Comparison of ENCODE assay signal across 21 mouse cellular contexts in genomic region chr16:42381328-42381838, GRCm38 (mm10). TPM values are rescaled to one million over a fixed set of nuclear protein-coding genes. Genes with fewer than 3 reads are reported as not detected.
DNase-seq lines count a peak whose midpoint lies in the region; ATAC-seq lines count a peak whose summit lies in the region.
"Had no signal": no experiment of that assay in that cellular context is flagged by ENCODE, and none has a peak within 500 bp of the region (broad histone marks: within the 10 kb centered on the region; RNA-seq: fewer than 3 reads in every experiment).

No protein-coding gene starts in this region.

- no peaks in the 10 kb centered on the region for H3K27me3 ChIP-seq in midbrain, embryonic 11.5 days (ENCODE audit: control insufficient read depth, insufficient read depth, low read length)
- no peaks in the 10 kb centered on the region for H3K27me3 ChIP-seq in midbrain, embryonic 10.5 days (ENCODE audit: low read depth, poor library complexity, severe bottlenecking)
- no peaks in the 10 kb centered on the region for H3K27me3 ChIP-seq in hindbrain, embryonic 16.5 days (replicated peaks; ENCODE audit: control insufficient read depth, insufficient read depth, low read length)
- no peaks in the 10 kb centered on the region for H3K27me3 ChIP-seq in midbrain, embryonic 15.5 days (replicated peaks)
- H3K27me3 ChIP-seq: heart, embryonic 13.5 days; liver, embryonic 15.5 days; lung, embryonic 15.5 days had no signal

- ATAC-seq in midbrain, embryonic 11.5 days (ENCODE audit: low FRiP score): no peak
- peak; percentile 48 for ATAC-seq in hindbrain, embryonic 16.5 days
- ATAC-seq in midbrain, embryonic 15.5 days (replicated peaks): peak; percentile 84
- ATAC-seq: activated CD4-positive, CD25-positive, alpha-beta regulatory T cell, adult 4 months had no signal

- WGBS in midbrain, embryonic 11.5 days: 12% methylated on average over 4 of the region's 4 CpGs
- WGBS in midbrain, embryonic 10.5 days: 21% methylated on average over 4 of the region's 4 CpGs
- WGBS in hindbrain, embryonic 16.5 days: 36% methylated on average over 4 of the region's 4 CpGs
- WGBS in midbrain, embryonic 15.5 days: 15% methylated on average over 4 of the region's 4 CpGs

- H3K4me1 ChIP-seq in midbrain, embryonic 11.5 days (ENCODE audit: control insufficient read depth, insufficient read depth, low read length): no peaks in the 10 kb centered on the region; the same call in 1 of the 2 replicates
- peaks cover 13% of the 10 kb centered on the region for H3K4me1 ChIP-seq in midbrain, embryonic 10.5 days
- no peaks in the 10 kb centered on the region for H3K4me1 ChIP-seq in hindbrain, embryonic 16.5 days (ENCODE audit: control insufficient read depth, insufficient read depth, low read depth, low read length)
- peaks cover 13% of the 10 kb centered on the region for H3K4me1 ChIP-seq in midbrain, embryonic 15.5 days
- H3K4me1 ChIP-seq: heart, embryonic 13.5 days; limb, embryonic 10.5 days; liver, embryonic 15.5 days; lung, embryonic 15.5 days had no signal

- DNase-seq in midbrain, embryonic 11.5 days (ENCODE audit: low spot score, missing footprints): peak; percentile 82
- DNase-seq in midbrain, embryonic 10.5 days (ENCODE audit: low spot score): no peak
- no peak for DNase-seq in layer of hippocampus, adult 8-10 months (ENCODE audit: low spot score in 2 of 2)
- DNase-seq in frontal cortex, adult 2 months (ENCODE audit: extremely low spot score in 1 of 2, low spot score in 1 of 2): no peak
- no peak for DNase-seq in adrenal gland, adult 8-10 months
- DNase-seq: kidney, adult 18-20 months; liver; lung, postnatal 4 days; right cerebral cortex, postnatal 25 days; spleen, adult 18-20 months had no signal

- no peak overlapping the region for H3K4me2 ChIP-seq in midbrain, embryonic 11.5 days
- H3K4me2 ChIP-seq in hindbrain, embryonic 16.5 days (ENCODE audit: low read length): no peak overlapping the region
- H3K4me2 ChIP-seq in midbrain, embryonic 15.5 days: no peak overlapping the region
- H3K4me2 ChIP-seq: heart, embryonic 13.5 days; liver, embryonic 15.5 days; lung, embryonic 15.5 days had no signal

- no peak overlapping the region for H3K27ac ChIP-seq in midbrain, embryonic 11.5 days (ENCODE audit: low read depth, low read length)
- H3K27ac ChIP-seq in midbrain, embryonic 10.5 days (replicated peaks): no peak overlapping the region
- no peak overlapping the region for H3K27ac ChIP-seq in hindbrain, embryonic 16.5 days (ENCODE audit: low read depth, low read length)
- peak overlapping the region; percentile 71 for H3K27ac ChIP-seq in midbrain, embryonic 15.5 days
- H3K27ac ChIP-seq: forebrain, embryonic 10.5 days; heart, adult 2 months; heart, embryonic 13.5 days; limb, embryonic 10.5 days; liver, embryonic 15.5 days; lung, embryonic 15.5 days had no signal

- H3K9ac ChIP-seq in midbrain, embryonic 11.5 days (ENCODE audit: low read length): no peak overlapping the region
- no peak overlapping the region for H3K9ac ChIP-seq in hindbrain, embryonic 16.5 days (ENCODE audit: low read depth, low read length)
- H3K9ac ChIP-seq in midbrain, embryonic 15.5 days: no peak overlapping the region
- H3K9ac ChIP-seq: heart, embryonic 13.5 days; liver, embryonic 15.5 days; lung, embryonic 15.5 days had no signal

- no peaks in the 10 kb centered on the region for H3K36me3 ChIP-seq in midbrain, embryonic 11.5 days (ENCODE audit: control insufficient read depth, insufficient read depth, low read length)
- no peaks in the 10 kb centered on the region for H3K36me3 ChIP-seq in midbrain, embryonic 10.5 days
- H3K36me3 ChIP-seq in hindbrain, embryonic 16.5 days (ENCODE audit: control insufficient read depth, insufficient read depth, low read length): no peaks in the 10 kb centered on the region
- no peaks in the 10 kb centered on the region for H3K36me3 ChIP-seq in midbrain, embryonic 15.5 days (replicated peaks)
- H3K36me3 ChIP-seq: forebrain, embryonic 10.5 days; heart, embryonic 13.5 days; limb, embryonic 10.5 days; liver, embryonic 15.5 days; lung, embryonic 15.5 days had no signal

- H3K4me3 ChIP-seq in midbrain, embryonic 11.5 days (ENCODE audit: low read depth, low read length): no peak overlapping the region
- H3K4me3 ChIP-seq in midbrain, embryonic 10.5 days: no peak overlapping the region
- H3K4me3 ChIP-seq in hindbrain, embryonic 16.5 days (ENCODE audit: low read length): no peak overlapping the region
- H3K4me3 ChIP-seq in midbrain, embryonic 15.5 days: no peak overlapping the region
- H3K4me3 ChIP-seq: forebrain, embryonic 10.5 days; heart, adult 2 months; heart, embryonic 13.5 days; limb, embryonic 10.5 days; liver, embryonic 15.5 days; lung, embryonic 15.5 days had no signal

- no peaks in the 10 kb centered on the region for H3K9me3 ChIP-seq in midbrain, embryonic 11.5 days (ENCODE audit: control insufficient read depth, low read length)
- H3K9me3 ChIP-seq in midbrain, embryonic 10.5 days (replicated peaks): no peaks in the 10 kb centered on the region
- no peaks in the 10 kb centered on the region for H3K9me3 ChIP-seq in hindbrain, embryonic 16.5 days (ENCODE audit: control insufficient read depth, low read length)
- H3K9me3 ChIP-seq in midbrain, embryonic 15.5 days: no peaks in the 10 kb centered on the region
- H3K9me3 ChIP-seq: forebrain, embryonic 10.5 days; heart, embryonic 13.5 days; limb, embryonic 10.5 days; liver, embryonic 15.5 days; lung, embryonic 15.5 days had no signal

RNA-seq across cellular contexts. Expression of gene Gap43, which starts 40.9 kb away (rescaled TPM):
- 301 and 323 TPM in 2 replicates for polyA plus RNA-seq in midbrain, embryonic 11.5 days (2014; fragmentation: Nextera tagmentation; extraction: Ambion mirVana)
- polyA plus RNA-seq in midbrain, embryonic 10.5 days (2016; fragmentation: Nextera tagmentation; extraction: Ambion mirVana): 131 and 203 TPM in 2 replicates
- polyA plus RNA-seq in hindbrain, embryonic 16.5 days (2015; fragmentation: Nextera tagmentation; extraction: Ambion mirVana): 1,585 and 1,771 TPM in 2 replicates
- 1,472 and 1,557 TPM in 2 replicates for polyA plus RNA-seq in midbrain, embryonic 15.5 days (2015; fragmentation: Nextera tagmentation; extraction: Ambion mirVana)
- 100 to 1,000 TPM; 176 to 210 (median 200) TPM for total RNA-seq in layer of hippocampus, adult 8-10 months (2022)
- 337 and 448 TPM in 2 replicates for polyA plus RNA-seq in frontal cortex, adult 2 months (2012; rRNA removed)
- under 1 TPM; 0.31 to 0.74 (median 0.73) TPM for total RNA-seq in adrenal gland, adult 8-10 months (2022)
- total RNA-seq: MEL; neutrophil, adult 5-6 weeks had no signal
- polyA plus RNA-seq: activated CD4-positive, CD25-positive, alpha-beta regulatory T cell, adult 4 months had no signal
